ENCODE assay signal across 8 mouse cellular contexts in genomic region chr9:60244943-60245342, GRCm38 (mm10).
DNase-seq lines count a peak whose midpoint lies in the region; ATAC-seq and TF ChIP-seq lines count a peak whose summit lies in the region.

No protein-coding gene starts in this region.

- WGBS in heart, embryonic 12.5 days, result 3% methylated on average over 5 of the region's 5 CpGs
- 3% methylated on average over 5 of the region's 5 CpGs for WGBS in lung, embryonic 14.5 days

- H3K4me3 ChIP-seq in CH12.LX (replicated peaks in 1 of 3; ENCODE audit: low read depth in 2 of 3, low read length in 2 of 3, poor library complexity in 1 of 3), result no peak overlapping the region
- no peak overlapping the region for H3K4me3 ChIP-seq in heart, embryonic 12.5 days
- no peak overlapping the region for H3K4me3 ChIP-seq in lung, embryonic 14.5 days (ENCODE audit: low read depth, low read length)

- no peaks in the 10 kb centered on the region for H3K36me3 ChIP-seq in CH12.LX (replicated peaks in 1 of 2; ENCODE audit: control insufficient read depth in 1 of 2, insufficient read depth in 1 of 2, low read length in 1 of 2)
- no peaks in the 10 kb centered on the region for H3K36me3 ChIP-seq in heart, embryonic 12.5 days
- H3K36me3 ChIP-seq in lung, embryonic 14.5 days (ENCODE audit: insufficient read depth), result no peaks in the 10 kb centered on the region

- TF ChIP-seq CTCF in CH12.LX (conservative IDR thresholded peaks at IDR 0.05 in 1 of 2, IDR thresholded peaks at IDR 0.05 in 1 of 2; ENCODE audit: low read depth in 2 of 2, low read length in 2 of 2), result peak; percentile 91 to 93
- TF ChIP-seq CTCF in lung, embryonic 14.5 days (IDR thresholded peaks at IDR 0.05; ENCODE audit: low read depth), result peak; percentile 96

- no peak for TF ChIP-seq POLR2A in CH12.LX (IDR thresholded peaks at IDR 0.05; ENCODE audit: low read depth, low read length)

- H3K79me2 ChIP-seq in CH12.LX (replicated peaks; ENCODE audit: control insufficient read depth, extremely low read depth, insufficient read depth, poor library complexity, severe bottlenecking), result no peaks in the 10 kb centered on the region

- H3K9ac ChIP-seq in CH12.LX (ENCODE audit: insufficient read depth, low read depth), result no peak overlapping the region
- 0 out of 2 replicates have a peak overlapping the region, but pooled peaks have one; percentile 35 for H3K9ac ChIP-seq in heart, embryonic 12.5 days
- H3K9ac ChIP-seq in lung, embryonic 14.5 days, result no peak overlapping the region

- no peak overlapping the region for H3K27ac ChIP-seq in CH12.LX (ENCODE audit: insufficient read depth, low read depth)
- no peak overlapping the region for H3K27ac ChIP-seq in heart, embryonic 12.5 days (ENCODE audit: poor library complexity, severe bottlenecking)
- no peak overlapping the region for H3K27ac ChIP-seq in lung, embryonic 14.5 days (ENCODE audit: low read depth)

- no peak overlapping the region for H3K4me2 ChIP-seq in CH12.LX (ENCODE audit: insufficient read depth, low read depth, poor library complexity, severe bottlenecking)
- H3K4me2 ChIP-seq in heart, embryonic 12.5 days, result no peak overlapping the region
- H3K4me2 ChIP-seq in lung, embryonic 14.5 days, result no peak overlapping the region

- TF ChIP-seq RAD21 in CH12.LX (IDR thresholded peaks at IDR 0.05; ENCODE audit: low read depth, low read length), result peak; percentile 94

- H3K9me3 ChIP-seq in CH12.LX (replicated peaks; ENCODE audit: low read length), result no peaks in the 10 kb centered on the region
- no peaks in the 10 kb centered on the region for H3K9me3 ChIP-seq in heart, embryonic 12.5 days (replicated peaks)
- no peaks in the 10 kb centered on the region for H3K9me3 ChIP-seq in lung, embryonic 14.5 days (ENCODE audit: low read depth, low read length)

- H3K4me1 ChIP-seq in CH12.LX (ENCODE audit: control insufficient read depth in 1 of 2, insufficient read depth in 2 of 2), result peaks cover 0 to 3% of the 10 kb centered on the region in 2 experiments; a peak in 1 of 4 replicates
- H3K4me1 ChIP-seq in heart, embryonic 12.5 days (replicated peaks), result no peaks in the 10 kb centered on the region
- H3K4me1 ChIP-seq in lung, embryonic 14.5 days (ENCODE audit: insufficient read depth), result no peaks in the 10 kb centered on the region

- H3K27me3 ChIP-seq in CH12.LX (replicated peaks), result no peaks in the 10 kb centered on the region
- no peaks in the 10 kb centered on the region for H3K27me3 ChIP-seq in heart, embryonic 12.5 days (replicated peaks)
- no peaks in the 10 kb centered on the region for H3K27me3 ChIP-seq in lung, embryonic 14.5 days (ENCODE audit: insufficient read depth, low read length)

- dilution Hi-C loops in CH12.LX (cut with MboI; ENCODE audit: extremely low pct_ligation_motif_present, extremely low pct_unique_long_range_greater_than_20kb, low sequenced_read_pairs), result no loop called here

- ATAC-seq in heart, embryonic 12.5 days (ENCODE audit: insufficient number of reproducible peaks, low FRiP score), result no peak
- peak; percentile 51; the same call in 1 of the 2 replicates for ATAC-seq in lung, embryonic 14.5 days (ENCODE audit: insufficient read depth)

- peak; percentile 72 for DNase-seq in CH12.LX (ENCODE audit: extremely low read depth)
- DNase-seq in adrenal gland, adult 18-20 months (ENCODE audit: low spot score in 2 of 2), result peak; percentile 67 to 69
- DNase-seq in embryo, embryonic 10.5 days (ENCODE audit: low spot score), result peak; percentile 92
- peak; percentile 82 for DNase-seq in layer of hippocampus, adult 11-12 months (ENCODE audit: low spot score)
- peak; percentile 93 for DNase-seq in lung, embryonic 14.5 days
- DNase-seq in right cerebral cortex, adult 18-20 months, result peak; percentile 68
- peak; percentile 46 for DNase-seq in yolk sac, embryonic 10.5 days (ENCODE audit: low spot score)

- no peak for TF ChIP-seq EP300 in CH12.LX (IDR thresholded peaks at IDR 0.05; ENCODE audit: low read length)

- in situ Hi-C loops in CH12.LX (cut with MboI; ENCODE audit: low pct_ligation_motif_present, low pct_unique_long_range_greater_than_20kb, low sequenced_read_pairs), result loop anchor here (5.0 to 25.0 kb wide), 3 partner anchors 312 to 467 kb away; partner anchors contain the start of gene Larp6

TF ChIP-seq in CH12.LX, 34 proteins besides CTCF, POLR2A, EP300 and RAD21:
- TF ChIP-seq ZMIZ1 (IDR thresholded peaks at IDR 0.05; ENCODE audit: low read depth, low read length) (no peak), SIN3A (IDR thresholded peaks at IDR 0.05; ENCODE audit: low read length) (no peak), SMC3 (IDR thresholded peaks at IDR 0.05; ENCODE audit: low read depth, low read length) (peak; percentile 81), TCF12 (IDR thresholded peaks at IDR 0.05; ENCODE audit: low read depth, low read length) (no peak), MXI1 (IDR thresholded peaks at IDR 0.05; ENCODE audit: low read depth, low read length) (no peak), CHD2 (IDR thresholded peaks at IDR 0.05; ENCODE audit: low read length) (no peak), CHD1 (IDR thresholded peaks at IDR 0.05; ENCODE audit: low read depth, low read length) (no peak), UBTF (IDR thresholded peaks at IDR 0.05; ENCODE audit: low read depth, low read length) (no peak), ZC3H11A (IDR thresholded peaks at IDR 0.05; ENCODE audit: low read depth, low read length) (peak; percentile 58), MAX (IDR thresholded peaks at IDR 0.05; ENCODE audit: low read length) (no peak), MYC (IDR thresholded peaks at IDR 0.05; ENCODE audit: low read depth, low read length) (no peak), IRF4 (IDR thresholded peaks at IDR 0.05; ENCODE audit: low read depth, low read length) (no peak), MEF2A (IDR thresholded peaks at IDR 0.05; ENCODE audit: borderline replicate concordance, low read depth, low read length) (no peak), JUN (IDR thresholded peaks at IDR 0.05; ENCODE audit: insufficient read depth, low read depth, low read length) (no peak)
TF ChIP-seq in CH12.LX: peak in this region for 2.
